Mouse (Mus musculus) liver, embryonic 13.5 days (tissue): ENCODE measurements around the gene Adam12. TPM values are rescaled to one million over a fixed set of nuclear protein-coding genes. Genes with fewer than 3 reads are reported as not detected.

ENCODE experiments used
- ATAC-seq: fragments of 200-750 bp; cut with Nextera tagmentation; 2 replicates; pipeline ENCODE4 v1.8.0; 2017; ENCODE audit warnings: low read depth, mild to moderate bottlenecking, moderate number of reproducible peaks, moderate library complexity
- DNase-seq: peaks from one replicate; pipeline ENCODE4 v3.0.0; 2022
- H3K27ac ChIP-seq: fragments of 300-500 bp; sonication (generic); 2 replicates; pipeline ENCODE4 v1.5.1; 2015; ENCODE audit warnings: moderate library complexity, mild to moderate bottlenecking, inconsistent platforms
- H3K27me3 ChIP-seq: fragments of 300-500 bp; sonication (generic); 2 replicates; pipeline ENCODE4 v1.6.1; 2015; ENCODE audit warnings: mild to moderate bottlenecking, inconsistent platforms
- H3K36me3 ChIP-seq: fragments of 300-500 bp; sonication (generic); 2 replicates; pipeline ENCODE4 v1.6.1; 2015; ENCODE audit warnings: mild to moderate bottlenecking, inconsistent platforms
- H3K4me1 ChIP-seq: fragments of 300-500 bp; sonication (generic); replicated peaks from 2 replicates; pipeline ENCODE4 v1.6.1; 2015; ENCODE audit warnings: inconsistent platforms
- H3K4me2 ChIP-seq: fragments of 300-500 bp; sonication (generic); 2 replicates; pipeline ENCODE4 v1.6.1; 2015; ENCODE audit warnings: inconsistent platforms, mild to moderate bottlenecking, moderate library complexity
- H3K4me3 ChIP-seq: fragments of 300-500 bp; sonication (generic); replicated peaks from 2 replicates; pipeline ENCODE4 v1.5.1; 2015; ENCODE audit warnings: mild to moderate bottlenecking, inconsistent platforms
- H3K9ac ChIP-seq: fragments of 300-500 bp; sonication (generic); 2 replicates; pipeline ENCODE4 v1.6.1; 2015; ENCODE audit warnings: mild to moderate bottlenecking, inconsistent platforms
- H3K9me3 ChIP-seq: fragments of 300-500 bp; sonication (generic); replicated peaks from 2 replicates; pipeline ENCODE4 v1.6.1; 2016; ENCODE audit warnings: inconsistent platforms
- WGBS: fragments of 180-500 bp; shearing (Covaris S2); methylation state at CpG from one replicate; pipeline ENCODE4 v1.1.7; 2015; ENCODE audit not compliant: insufficient replicate concordance; 5-methylcytosine and 5-hydroxymethylcytosine counted together
- polyA plus RNA-seq: library from polyadenylated mRNA; unstranded; fragments of >200 nt; fragmentation: Nextera tagmentation; extraction: Ambion mirVana; gene quantifications from 2 replicates; pipeline ENCODE4 v1.2.1, GENCODE M21; 2015

The Adam12 gene
- polyA plus RNA-seq, 1 experiment from 2014 or later = 1.5 TPM

DNA sequence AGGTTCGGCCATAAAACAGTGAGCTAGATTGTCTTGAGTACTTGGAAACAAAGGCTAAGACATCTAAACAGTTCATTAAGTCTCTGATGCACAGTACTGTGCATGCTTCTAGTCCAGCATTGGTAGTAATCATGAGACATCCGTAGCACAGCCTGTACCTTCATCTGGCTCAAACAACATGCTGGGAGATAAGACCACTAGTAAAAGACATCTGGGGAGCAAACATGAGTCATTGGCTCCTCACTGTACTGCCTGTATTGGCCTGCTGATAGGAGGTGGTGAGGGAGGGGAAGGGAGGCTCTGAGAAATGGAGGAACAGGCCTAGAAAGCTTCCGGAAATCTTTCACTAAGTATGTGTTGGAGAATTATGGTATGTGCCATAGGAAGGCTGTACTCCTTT lies 124.1 kb downstream of the Adam12 start:
- no peaks in the 10 kb centered on the region for H3K9me3 ChIP-seq

DNA sequence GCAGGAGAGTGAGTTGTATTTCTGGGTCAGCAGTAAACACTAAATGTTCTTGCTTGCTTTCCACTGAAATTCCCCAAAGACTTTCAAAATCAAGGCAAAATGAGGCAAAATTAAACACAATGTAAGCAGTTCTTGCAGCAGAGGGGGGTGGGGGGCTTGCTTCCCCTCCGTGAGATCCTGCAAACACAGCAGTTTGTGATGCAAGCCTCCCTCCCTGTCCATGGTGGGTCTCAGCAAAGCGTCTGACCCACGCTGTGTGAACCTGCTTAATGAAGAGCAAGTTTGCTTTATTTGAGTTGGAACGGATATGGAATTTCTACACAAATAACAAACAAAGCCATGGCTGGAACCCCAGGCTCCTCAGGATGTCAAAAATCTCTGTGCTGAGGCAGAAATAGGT lies 132.9 kb downstream of the Adam12 start:
- 58% methylated on average over 4 of the region's 4 CpGs for WGBS
- no peak for ATAC-seq

More for the DNA sequence above, 124.1 kb downstream of the Adam12 start:
- Histone ChIP-seq H3K9ac (no peak overlapping the region), H3K27me3 (no peaks in the 10 kb centered on the region), H3K4me2 (no peak overlapping the region), H3K4me3 (no peak overlapping the region), H3K27ac (no peak overlapping the region), H3K4me1 (no peaks in the 10 kb centered on the region), H3K36me3 (no peaks in the 10 kb centered on the region)
- 42% methylated on average over 3 of the region's 3 CpGs for WGBS
- ATAC-seq (no peak), DNase-seq (no peak)

DNA sequence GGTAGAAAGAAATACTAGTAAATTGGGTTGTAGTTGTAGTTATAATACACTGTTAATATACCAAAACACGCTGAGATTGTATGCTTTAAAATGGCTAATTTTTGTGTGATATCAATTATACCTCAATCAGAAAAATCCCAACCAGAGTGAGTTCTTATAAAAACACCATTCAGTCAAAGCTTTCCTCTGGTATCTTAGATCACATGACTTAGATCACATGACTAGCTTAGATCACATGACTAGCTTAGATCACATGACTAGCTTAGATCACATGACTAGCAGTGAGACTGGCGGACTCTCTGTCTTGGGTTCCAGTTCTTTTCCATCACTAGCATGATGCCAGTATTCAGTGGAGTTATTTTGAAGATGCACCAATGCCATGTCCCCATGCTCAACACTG lies 134.1 kb downstream of the Adam12 start:
- H3K4me2 ChIP-seq = no peak overlapping the region
- no peak overlapping the region for H3K9ac ChIP-seq
- no peaks in the 10 kb centered on the region for H3K36me3 ChIP-seq
- ATAC-seq = no peak
- H3K27ac ChIP-seq = no peak overlapping the region
- H3K4me3 ChIP-seq = no peak overlapping the region
- 55% methylated on average over 2 of the region's 2 CpGs for WGBS
- no peaks in the 10 kb centered on the region; the same call in 1 of the 2 replicates for H3K9me3 ChIP-seq
- DNase-seq = no peak
- H3K4me1 ChIP-seq = no peaks in the 10 kb centered on the region
- H3K27me3 ChIP-seq = no peaks in the 10 kb centered on the region

More for the DNA sequence above, 132.9 kb downstream of the Adam12 start:
- Histone ChIP-seq H3K27ac (no peak overlapping the region), H3K9ac (no peak overlapping the region), H3K4me2 (no peak overlapping the region), H3K27me3 (no peaks in the 10 kb centered on the region), H3K4me1 (no peaks in the 10 kb centered on the region), H3K36me3 (no peaks in the 10 kb centered on the region), H3K4me3 (no peak overlapping the region), H3K9me3 (no peaks in the 10 kb centered on the region; the same call in 1 of the 2 replicates)
- no peak for DNase-seq

DNA sequence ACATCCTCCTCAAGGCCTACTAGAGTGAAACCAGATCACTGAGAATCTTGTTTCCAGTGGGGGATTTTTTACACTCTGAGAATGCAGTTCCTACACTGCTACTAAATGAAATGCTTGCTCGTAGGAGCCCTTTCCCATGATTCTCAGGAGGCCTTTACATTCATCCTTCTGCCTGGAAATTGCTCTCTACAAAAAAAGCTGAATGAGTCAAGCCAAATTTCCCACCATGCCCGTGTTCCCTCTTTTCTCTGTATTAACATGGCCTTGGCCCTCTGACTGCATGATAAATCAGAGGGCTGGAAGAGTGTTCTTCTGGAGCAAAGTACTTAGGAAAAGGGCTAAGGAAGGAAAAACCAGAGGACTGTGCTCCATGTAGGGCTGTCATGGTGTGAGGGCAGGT lies 138.1 kb downstream of the Adam12 start:
- Histone ChIP-seq H3K4me1 (no peaks in the 10 kb centered on the region), H3K27ac (no peak overlapping the region), H3K9ac (no peak overlapping the region), H3K36me3 (no peaks in the 10 kb centered on the region), H3K9me3 (no peaks in the 10 kb centered on the region; the same call in 1 of the 2 replicates), H3K4me3 (no peak overlapping the region), H3K4me2 (no peak overlapping the region), H3K27me3 (no peaks in the 10 kb centered on the region)
- DNase-seq (no peak), ATAC-seq (no peak)
- WGBS = 55% methylated on average over 2 of the region's 2 CpGs

DNA sequence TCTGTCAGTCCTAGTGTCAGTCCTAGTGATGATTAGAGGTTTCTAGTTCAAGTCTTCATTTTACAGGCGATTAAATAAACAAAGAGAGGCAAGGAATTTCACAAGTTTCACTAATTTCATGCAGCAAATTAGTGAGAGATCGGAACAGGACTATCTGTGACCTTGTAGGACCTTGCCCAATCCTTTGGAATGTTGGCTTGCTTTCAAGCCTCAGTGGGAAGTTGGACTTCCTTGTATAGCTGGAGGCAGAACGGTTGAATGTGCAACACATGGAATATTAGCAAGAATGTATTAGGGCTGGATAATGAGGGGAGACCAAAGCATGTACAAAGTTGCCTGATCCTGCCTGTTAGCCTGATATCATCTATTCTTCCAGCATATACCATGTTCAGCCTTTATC lies 141.2 kb downstream of the Adam12 start:
- Histone ChIP-seq H3K4me2 (no peak overlapping the region), H3K9ac (no peak overlapping the region), H3K27me3 (no peaks in the 10 kb centered on the region), H3K9me3 (no peaks in the 10 kb centered on the region), H3K4me1 (no peaks in the 10 kb centered on the region), H3K27ac (no peak overlapping the region), H3K4me3 (no peak overlapping the region), H3K36me3 (no peaks in the 10 kb centered on the region)
- ATAC-seq (no peak), DNase-seq (no peak)
- WGBS = 50% methylated on average over 3 of the region's 3 CpGs

GRCm38 (mm10) chr7:134090256-134090655 lies 141.7 kb downstream of the Adam12 start:
- Histone ChIP-seq H3K4me1 (no peaks in the 10 kb centered on the region), H3K36me3 (no peaks in the 10 kb centered on the region), H3K4me2 (no peak overlapping the region), H3K9ac (no peak overlapping the region), H3K27ac (no peak overlapping the region), H3K9me3 (no peaks in the 10 kb centered on the region), H3K27me3 (no peaks in the 10 kb centered on the region), H3K4me3 (no peak overlapping the region)
- DNase-seq (no peak), ATAC-seq (no peak)
- WGBS = 73% methylated on average over 9 of the region's 9 CpGs

DNA sequence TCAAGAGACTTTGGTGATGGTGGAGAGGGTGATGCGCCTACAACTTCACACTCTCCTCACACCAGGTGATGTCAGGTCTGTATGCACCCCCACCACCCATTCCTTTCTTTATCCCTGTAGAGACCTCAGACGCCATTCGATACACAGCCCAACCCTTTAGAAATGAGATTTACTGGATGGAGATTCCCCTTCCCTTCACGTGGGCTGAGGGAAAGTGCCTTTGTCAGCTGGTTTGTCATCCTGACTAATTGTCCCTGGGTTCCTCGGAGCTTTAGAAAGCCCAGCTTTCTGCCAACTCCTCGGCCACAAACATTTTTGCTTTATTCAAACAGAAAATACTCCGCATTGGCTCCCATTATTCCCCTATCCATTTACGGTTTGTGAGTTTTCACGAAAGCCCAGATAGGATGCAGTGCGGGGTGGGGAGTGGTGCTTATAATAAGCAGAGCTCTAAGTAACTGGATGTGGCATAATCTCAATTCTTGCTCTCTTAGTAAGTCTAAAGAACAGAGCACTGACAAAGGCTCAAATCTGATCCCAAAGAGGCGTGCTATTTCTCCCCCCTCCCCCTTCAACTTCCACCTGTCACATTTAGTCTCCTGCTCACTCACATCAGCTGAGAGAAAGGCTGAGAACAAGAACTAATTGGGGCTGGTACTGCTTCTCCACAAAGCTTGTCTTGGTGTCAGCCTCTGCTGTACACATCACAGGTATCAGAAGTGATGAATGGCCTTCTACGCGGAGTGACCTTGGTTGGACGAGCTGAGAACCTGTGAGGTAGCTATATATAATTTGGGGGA lies 143.2 kb downstream of the Adam12 start:
- Histone ChIP-seq H3K27me3 (no peaks in the 10 kb centered on the region), H3K9ac (no peak overlapping the region), H3K27ac (no peak overlapping the region), H3K4me3 (no peak overlapping the region), H3K4me1 (no peaks in the 10 kb centered on the region), H3K9me3 (no peaks in the 10 kb centered on the region), H3K4me2 (no peak overlapping the region), H3K36me3 (no peaks in the 10 kb centered on the region)
- WGBS = 70% methylated on average over 14 of the region's 14 CpGs
- ATAC-seq = no peak
- no peak for DNase-seq

DNA sequence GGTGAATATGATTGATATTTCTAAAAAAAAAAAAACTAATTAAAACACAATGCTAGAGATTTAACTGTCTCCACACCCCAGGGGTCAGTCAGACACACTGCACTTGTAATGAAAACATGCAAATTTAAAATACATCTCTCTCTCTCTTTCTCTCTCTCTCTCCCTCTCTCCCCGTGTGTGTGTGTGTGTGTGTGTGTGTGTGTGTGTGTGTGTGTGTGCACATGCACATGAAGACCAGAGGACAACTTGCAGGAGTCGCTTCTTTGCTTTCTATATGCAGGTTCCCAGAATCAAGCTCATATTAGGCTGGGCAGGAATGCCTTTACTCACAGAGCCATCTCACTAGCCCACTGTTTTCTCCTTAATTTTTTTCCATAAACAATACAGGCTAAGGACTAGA lies 146.6 kb downstream of the Adam12 start:
- Histone ChIP-seq H3K4me3 (no peak overlapping the region), H3K9me3 (no peaks in the 10 kb centered on the region), H3K4me1 (no peaks in the 10 kb centered on the region), H3K4me2 (no peak overlapping the region), H3K36me3 (no peaks in the 10 kb centered on the region), H3K27ac (no peak overlapping the region), H3K27me3 (no peaks in the 10 kb centered on the region), H3K9ac (no peak overlapping the region)
- WGBS = 28% methylated on average over 2 of the region's 2 CpGs
- DNase-seq (no peak), ATAC-seq (no peak)

DNA sequence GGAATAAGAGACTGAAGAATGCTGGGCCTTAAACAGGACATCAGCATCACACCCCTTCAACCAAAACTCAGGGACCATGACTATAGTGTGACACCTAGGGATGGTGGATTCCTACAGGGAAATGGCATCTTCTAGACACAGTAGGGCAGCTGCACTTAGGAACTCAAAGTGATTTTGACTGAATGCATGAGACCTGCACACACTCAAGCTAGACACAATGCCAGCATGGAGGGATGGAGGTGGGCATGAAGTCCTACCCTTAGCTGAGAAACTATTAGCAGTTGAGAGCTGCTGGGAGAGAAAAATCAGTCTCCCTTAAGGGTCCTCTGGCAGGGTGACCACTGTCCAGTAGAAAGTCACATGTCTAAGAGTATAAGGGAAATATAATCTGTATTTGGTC lies 147.0 kb downstream of the Adam12 start:
- DNase-seq = no peak
- no peak for ATAC-seq
- H3K4me1 ChIP-seq = no peaks in the 10 kb centered on the region

DNA sequence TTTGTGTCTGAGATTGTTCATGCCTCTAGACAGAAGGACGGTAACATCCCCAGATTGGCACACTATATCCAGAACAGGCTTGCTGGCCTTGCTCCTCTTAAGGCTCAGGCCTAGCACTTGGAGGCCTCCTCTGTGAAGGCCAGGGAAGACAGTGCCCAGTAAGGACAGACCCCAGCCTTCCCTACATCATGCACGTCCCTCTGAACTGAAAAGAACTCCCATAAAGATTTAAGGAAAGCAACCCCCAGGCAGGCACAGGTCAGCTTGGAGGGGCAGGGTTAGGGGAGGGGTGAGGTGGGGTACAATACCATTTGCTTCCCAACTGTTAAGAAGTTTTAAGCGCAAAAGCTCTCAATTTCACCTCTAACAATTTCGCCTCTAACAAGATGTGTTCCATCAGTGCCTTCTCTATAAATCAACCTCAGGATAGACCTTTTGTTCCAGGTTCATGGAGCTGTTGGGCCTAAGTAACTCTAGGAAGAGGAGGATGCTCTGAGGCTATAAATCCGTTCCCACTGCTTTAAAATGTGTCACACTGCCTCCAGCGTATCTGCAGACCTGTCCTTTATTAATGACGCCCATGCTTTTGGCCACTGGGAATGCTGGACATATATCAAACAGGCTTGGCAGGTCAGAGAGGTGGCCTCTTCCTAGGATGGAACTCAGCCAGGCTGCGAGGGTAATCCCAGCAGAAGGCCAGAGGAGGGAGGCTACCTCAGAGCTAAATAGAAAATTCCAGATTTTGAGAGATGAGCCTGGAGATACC lies 150.5 kb downstream of the Adam12 start:
- Histone ChIP-seq H3K27ac (no peak overlapping the region), H3K36me3 (no peaks in the 10 kb centered on the region), H3K27me3 (no peaks in the 10 kb centered on the region), H3K4me1 (no peaks in the 10 kb centered on the region), H3K9me3 (no peaks in the 10 kb centered on the region), H3K4me3 (no peak overlapping the region), H3K4me2 (no peak overlapping the region), H3K9ac (no peak overlapping the region)
- ATAC-seq (no peak), DNase-seq (no peak)
- WGBS = 63% methylated on average over 8 of the region's 8 CpGs

More for the DNA sequence above, 147.0 kb downstream of the Adam12 start:
- Histone ChIP-seq H3K4me2 (no peak overlapping the region), H3K9me3 (no peaks in the 10 kb centered on the region), H3K27ac (no peak overlapping the region), H3K9ac (no peak overlapping the region), H3K4me3 (no peak overlapping the region), H3K36me3 (no peaks in the 10 kb centered on the region), H3K27me3 (no peaks in the 10 kb centered on the region)

GRCm38 (mm10) chr7:134079980-134080725 lies 151.8 kb downstream of the Adam12 start:
- H3K4me3 ChIP-seq = no peak overlapping the region
- H3K36me3 ChIP-seq = no peaks in the 10 kb centered on the region
- DNase-seq = no peak
- ATAC-seq = no peak
- no peaks in the 10 kb centered on the region for H3K4me1 ChIP-seq
- H3K27ac ChIP-seq = no peak overlapping the region
- 64% methylated on average over 17 of the region's 17 CpGs for whole genome bisulfite sequencing
- H3K27me3 ChIP-seq = no peaks in the 10 kb centered on the region
- no peaks in the 10 kb centered on the region for H3K9me3 ChIP-seq
- no peak overlapping the region for H3K9ac ChIP-seq
- H3K4me2 ChIP-seq = no peak overlapping the region
